Comparison of ENCODE assay signal across 8 mouse cellular contexts in the genomic region with DNA sequence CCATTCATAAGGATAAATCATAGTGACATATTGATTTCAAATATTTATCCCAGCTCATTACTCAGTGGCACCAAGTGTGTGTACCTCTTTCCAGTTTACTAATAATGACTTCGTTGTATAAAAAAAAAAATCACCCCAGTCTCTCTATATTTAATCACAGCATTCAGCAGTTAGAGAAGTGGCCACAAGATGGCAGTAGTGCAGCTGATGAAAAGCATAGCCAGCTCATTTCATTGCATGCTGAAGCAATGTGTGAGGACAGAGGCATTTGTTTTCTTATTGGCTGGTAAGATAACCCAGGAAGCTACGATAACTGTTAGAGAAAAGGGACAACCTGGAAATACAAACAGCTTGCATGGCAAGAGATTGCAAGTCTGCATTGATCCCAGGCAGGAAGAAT.
A peak's percentile ranks its signal among the peaks of the same experiment; 100 is the strongest.
DNase-seq lines count a peak whose midpoint lies in the region; ATAC-seq and TF ChIP-seq lines count a peak whose summit lies in the region.
"Not testable (repeated sequence)": the region's sequence is repeated elsewhere in the genome, so short reads cannot be mapped to it uniquely, and the experiment has no call there.

No protein-coding gene starts in this region.

- not testable (repeated sequence) for H3K36me3 ChIP-seq in heart, postnatal 0 days (replicated peaks; ENCODE audit: control insufficient read depth, insufficient read depth, low read length); kidney, adult 2 months (ENCODE audit: control insufficient read depth, insufficient read depth, low read length)

- not testable (repeated sequence) for H3K27ac ChIP-seq in heart, postnatal 0 days (ENCODE audit: low read depth); kidney, adult 2 months (ENCODE audit: insufficient read depth, low read depth, low read length)

- H3K4me3 ChIP-seq in heart, postnatal 0 days (ENCODE audit: low read depth, low read length); kidney, adult 2 months (ENCODE audit: insufficient read depth, low read depth, low read length): not testable (repeated sequence)

- not testable (repeated sequence) for H3K27me3 ChIP-seq in heart, postnatal 0 days (ENCODE audit: control insufficient read depth, insufficient read depth, low read length); kidney, adult 2 months (replicated peaks; ENCODE audit: control insufficient read depth, insufficient read depth, low read length)

- H3K9ac ChIP-seq in heart, postnatal 0 days (replicated peaks; ENCODE audit: low read depth, low read length) = not testable (repeated sequence)

- TF ChIP-seq POLR2A in kidney, adult 2 months (IDR thresholded peaks at IDR 0.05; ENCODE audit: low read depth, low read length) = not testable (repeated sequence)

- ATAC-seq in heart, postnatal 0 days (ENCODE audit: insufficient read depth, low read depth) = not testable (repeated sequence)
- peak; percentile 85 for ATAC-seq in megakaryocyte progenitor cell, adult 5-6 weeks (replicated peaks; ENCODE audit: poor library complexity)

- not testable (repeated sequence) for H3K4me1 ChIP-seq in heart, postnatal 0 days (ENCODE audit: control insufficient read depth, insufficient read depth); kidney, adult 2 months (ENCODE audit: control insufficient read depth, insufficient read depth, low read length)

- not testable (repeated sequence) for H3K4me2 ChIP-seq in heart, postnatal 0 days (ENCODE audit: low read depth, low read length)

- peak; percentile 13 to 20 for DNase-seq in adrenal gland, adult 18-20 months (ENCODE audit: low spot score in 2 of 2)
- DNase-seq in embryo, embryonic 11 days = peak; percentile 48
- peak; percentile 9 for DNase-seq in heart, postnatal 0 days (ENCODE audit: low spot score)
- peak; percentile 10 for DNase-seq in kidney, adult 2 months
- DNase-seq in left cerebral cortex, postnatal 10 days (ENCODE audit: extremely low spot score in 1 of 2, low spot score in 2 of 2) = peak; percentile 5 to 28
- peak; percentile 1 for DNase-seq in ovary, postnatal 14 days (ENCODE audit: low spot score)
- DNase-seq in thymus, postnatal 25 days = peak; percentile 57

- peak; percentile 49 for TF ChIP-seq CTCF in heart, postnatal 0 days (IDR thresholded peaks at IDR 0.05; ENCODE audit: low read depth)
- TF ChIP-seq CTCF in kidney, adult 2 months (conservative IDR thresholded peaks at IDR 0.05; ENCODE audit: insufficient read depth, insufficient read length, low read depth, low read length) = not testable (repeated sequence)

- not testable (repeated sequence) for H3K9me3 ChIP-seq in heart, postnatal 0 days (replicated peaks; ENCODE audit: control insufficient read depth, low read length)

- intact Hi-C loops in left cerebral cortex, postnatal 10 days (cut with DNase I) = not testable (repeated sequence)

- not testable (repeated sequence) for TF ChIP-seq EP300 in heart, postnatal 0 days (IDR thresholded peaks at IDR 0.05; ENCODE audit: low read depth)

- WGBS in heart, postnatal 0 days = 38% methylated on average over 1 of the region's 2 CpGs
- WGBS in kidney, adult 2 months = 31% methylated on average over 1 of the region's 2 CpGs

Comparison
In these comparisons a context has a peak if more than half of its experiments do, and no peak if none do; other contexts are left out.
1. DNase-seq: peak in every context shown above with its lines; median percentile 57 in thymus, postnatal 25 days; 48 in embryo, embryonic 11 days; 16 in adrenal gland, adult 18-20 months; 16 in left cerebral cortex, postnatal 10 days; 10 in kidney, adult 2 months; 9 in heart, postnatal 0 days; 1 in ovary, postnatal 14 days.